ENCODE assay signal across 15 mouse cellular contexts in genomic region chr11:57145192-57145591, GRCm38 (mm10).
"Had no signal": no experiment of that assay in that cellular context is flagged by ENCODE, and none has a peak within 500 bp of the region (broad histone marks: within the 10 kb centered on the region; RNA-seq: fewer than 3 reads in every experiment).

No protein-coding gene starts in this region.

- H3K9ac ChIP-seq: limb, embryonic 15.5 days; liver, embryonic 12.5 days; lung, embryonic 14.5 days; midbrain, embryonic 12.5 days had no signal

- H3K4me3 ChIP-seq: limb, embryonic 15.5 days; liver, embryonic 12.5 days; megakaryocyte, embryonic 14.5 days; midbrain, embryonic 12.5 days had no signal

- DNase-seq: kidney, adult 11 months; kidney, adult 9 months; kidney, postnatal 36 days; lung, embryonic 14.5 days; lung, postnatal 14 days; right cerebral cortex, postnatal 4 days; spleen, adult 18-20 months; thymus, adult 18-20 months; thymus, postnatal 14 days had no signal

- H3K4me2 ChIP-seq: limb, embryonic 15.5 days; liver, embryonic 12.5 days; lung, embryonic 14.5 days; midbrain, embryonic 12.5 days had no signal

- ATAC-seq: liver, embryonic 12.5 days had no signal

- H3K4me1 ChIP-seq: limb, embryonic 15.5 days; liver, embryonic 12.5 days; megakaryocyte, embryonic 14.5 days had no signal

- H3K27ac ChIP-seq: kidney, postnatal 0 days; limb, embryonic 15.5 days; liver, embryonic 12.5 days; macrophage; midbrain, embryonic 12.5 days had no signal

- H3K9me3 ChIP-seq: limb, embryonic 15.5 days; liver, embryonic 12.5 days; midbrain, embryonic 12.5 days had no signal

- H3K36me3 ChIP-seq: limb, embryonic 15.5 days; liver, embryonic 12.5 days; midbrain, embryonic 12.5 days had no signal

- H3K27me3 ChIP-seq: limb, embryonic 15.5 days; liver, embryonic 12.5 days; megakaryocyte, embryonic 14.5 days; midbrain, embryonic 12.5 days had no signal
